Comparison of ENCODE assay signal across 27 mouse cellular contexts in genomic region chr19:58238325-58238724, GRCm38 (mm10).
DNase-seq lines count a peak whose midpoint lies in the region; ATAC-seq and TF ChIP-seq lines count a peak whose summit lies in the region.
"Had no signal": no experiment of that assay in that cellular context is flagged by ENCODE, and none has a peak within 500 bp of the region (broad histone marks: within the 10 kb centered on the region; RNA-seq: fewer than 3 reads in every experiment).

No protein-coding gene starts in this region.

- TF ChIP-seq EP300 in heart, adult 2 months (IDR thresholded peaks at IDR 0.05; ENCODE audit: insufficient read depth, low read depth, low read length), result no peak

- no peaks in the 10 kb centered on the region for H3K36me3 ChIP-seq in thymus, adult 2 months (ENCODE audit: control insufficient read depth, insufficient read depth, low read length)
- H3K36me3 ChIP-seq in heart, embryonic 11.5 days (ENCODE audit: control insufficient read depth, insufficient read depth, low read length), result no peaks in the 10 kb centered on the region
- no peaks in the 10 kb centered on the region for H3K36me3 ChIP-seq in heart, adult 2 months (ENCODE audit: control insufficient read depth, insufficient read depth, low read length)
- H3K36me3 ChIP-seq: embryonic facial prominence, embryonic 13.5 days; heart, embryonic 15.5 days; hindbrain, embryonic 13.5 days; limb, embryonic 12.5 days; liver, embryonic 15.5 days; midbrain, embryonic 12.5 days had no signal

- no peaks in the 10 kb centered on the region for H3K27me3 ChIP-seq in thymus, adult 2 months (ENCODE audit: control insufficient read depth, insufficient read depth, low read length)
- no peaks in the 10 kb centered on the region for H3K27me3 ChIP-seq in heart, embryonic 11.5 days (ENCODE audit: control insufficient read depth, insufficient read depth, low read length)
- H3K27me3 ChIP-seq in heart, adult 2 months (ENCODE audit: control insufficient read depth, insufficient read depth, low read length), result peaks cover 2% of the 10 kb centered on the region; the same call in 1 of the 2 replicates
- H3K27me3 ChIP-seq: CH12.LX; embryonic facial prominence, embryonic 13.5 days; hindbrain, embryonic 13.5 days; limb, embryonic 12.5 days; liver, embryonic 15.5 days; midbrain, embryonic 12.5 days had no signal

- no peaks in the 10 kb centered on the region for H3K4me1 ChIP-seq in thymus, adult 2 months (replicated peaks; ENCODE audit: control insufficient read depth, insufficient read depth, low read length)
- H3K4me1 ChIP-seq in heart, embryonic 11.5 days (ENCODE audit: control insufficient read depth, insufficient read depth, low read length), result no peaks in the 10 kb centered on the region
- no peaks in the 10 kb centered on the region for H3K4me1 ChIP-seq in heart, adult 2 months (ENCODE audit: control insufficient read depth, insufficient read depth, low read length)
- H3K4me1 ChIP-seq: liver, embryonic 15.5 days; midbrain, embryonic 12.5 days had no signal

- H3K79me2 ChIP-seq in heart, adult 2 months (replicated peaks; ENCODE audit: control insufficient read depth, insufficient read depth, low read length), result no peaks in the 10 kb centered on the region

- no peaks in the 10 kb centered on the region for H3K9me3 ChIP-seq in heart, embryonic 11.5 days (replicated peaks; ENCODE audit: control insufficient read depth, low read length)
- H3K9me3 ChIP-seq: embryonic facial prominence, embryonic 13.5 days; heart, embryonic 15.5 days; hindbrain, embryonic 13.5 days; limb, embryonic 12.5 days; liver, embryonic 15.5 days; midbrain, embryonic 12.5 days had no signal

- DNase-seq in thymus, postnatal 0 days (ENCODE audit: low spot score), result peak; percentile 22
- DNase-seq in thymus, adult 2 months, result no peak
- DNase-seq in heart, adult 2 months, result no peak
- DNase-seq: adrenal gland, adult 8-10 months; cerebellum, adult 11 months; cerebellum, adult 9-11 months; gastrocnemius, adult 2 months; kidney, adult 9 months; kidney, postnatal 10 days; lung, embryonic 14.5 days; lung, postnatal 14 days; thymus, postnatal 14 days had no signal

- H3K4me3 ChIP-seq in thymus, adult 2 months (ENCODE audit: control insufficient read depth, insufficient read depth, low read length), result no peak overlapping the region
- H3K4me3 ChIP-seq in heart, embryonic 11.5 days (ENCODE audit: low read depth, low read length), result no peak overlapping the region
- H3K4me3 ChIP-seq in heart, adult 2 months, result no peak overlapping the region
- H3K4me3 ChIP-seq: embryonic facial prominence, embryonic 13.5 days; gastrocnemius, adult 2 months; heart, embryonic 15.5 days; hindbrain, embryonic 13.5 days; left cerebral cortex, adult 2 months; limb, embryonic 12.5 days; liver, embryonic 15.5 days; midbrain, embryonic 12.5 days; myocyte had no signal

- TF ChIP-seq POLR2A in thymus, adult 2 months (IDR thresholded peaks at IDR 0.05; ENCODE audit: control insufficient read depth, extremely low read depth, insufficient read depth, low read length, poor library complexity), result no peak
- no peak for TF ChIP-seq POLR2A in heart, adult 2 months (IDR thresholded peaks at IDR 0.05; ENCODE audit: insufficient read depth, low read depth, low read length)

- peak; percentile 78 for ATAC-seq in granulocyte monocyte progenitor cell, adult 5-6 weeks (replicated peaks; ENCODE audit: poor library complexity, severe bottlenecking)
- peak; percentile 52; the same call in 1 of the 2 replicates for ATAC-seq in megakaryocyte-erythroid progenitor cell, adult 5-6 weeks (replicated peaks; ENCODE audit: low FRiP score, low TSS enrichment, poor library complexity, severe bottlenecking)
- ATAC-seq in erythroid progenitor cell, adult 5-6 weeks (replicated peaks; ENCODE audit: low FRiP score, poor library complexity, severe bottlenecking), result no peak
- no peak for ATAC-seq in heart, embryonic 11.5 days (replicated peaks; ENCODE audit: insufficient number of reproducible peaks, low FRiP score, low TSS enrichment)
- ATAC-seq: forebrain, embryonic 16.5 days; intestine, postnatal 0 days had no signal

- no peak overlapping the region for H3K9ac ChIP-seq in heart, embryonic 11.5 days (ENCODE audit: low read depth, low read length)
- no peak overlapping the region for H3K9ac ChIP-seq in heart, adult 2 months (ENCODE audit: low read depth, low read length)
- H3K9ac ChIP-seq: embryonic facial prominence, embryonic 13.5 days; heart, embryonic 15.5 days; hindbrain, embryonic 13.5 days; limb, embryonic 12.5 days; liver, embryonic 15.5 days; lung, embryonic 14.5 days; midbrain, embryonic 12.5 days had no signal

- H3K27ac ChIP-seq in thymus, adult 2 months (ENCODE audit: control insufficient read depth, insufficient read depth, low read length), result no peak overlapping the region
- no peak overlapping the region for H3K27ac ChIP-seq in heart, embryonic 11.5 days (ENCODE audit: low read depth, low read length)
- H3K27ac ChIP-seq in heart, adult 2 months, result no peak overlapping the region
- H3K27ac ChIP-seq: embryonic facial prominence, embryonic 13.5 days; gastrocnemius, adult 2 months; heart, embryonic 15.5 days; hindbrain, embryonic 13.5 days; left cerebral cortex, adult 2 months; limb, embryonic 12.5 days; liver, embryonic 15.5 days; midbrain, embryonic 12.5 days had no signal

- 10% methylated on average over 8 of the region's 8 CpGs for WGBS in thymus, adult 2 months
- 71% methylated on average over 8 of the region's 8 CpGs for WGBS in heart, embryonic 11.5 days (ENCODE audit: insufficient replicate concordance)
- WGBS in heart, adult 2 months, result 67% methylated on average over 8 of the region's 8 CpGs

- TF ChIP-seq CTCF in thymus, adult 2 months (IDR thresholded peaks at IDR 0.05; ENCODE audit: borderline replicate concordance, control insufficient read depth, extremely low read depth, insufficient read depth, low read length, poor library complexity), result no peak
- TF ChIP-seq CTCF in heart, adult 2 months (IDR thresholded peaks at IDR 0.05), result no peak

- H3K4me2 ChIP-seq in heart, embryonic 11.5 days, result no peak overlapping the region
- H3K4me2 ChIP-seq: embryonic facial prominence, embryonic 13.5 days; heart, embryonic 15.5 days; hindbrain, embryonic 13.5 days; limb, embryonic 12.5 days; liver, embryonic 15.5 days; lung, embryonic 14.5 days; midbrain, embryonic 12.5 days had no signal

- intact Hi-C loops in heart, adult 2 months (cut with DNase I), result no loop called here

Comparison
In these comparisons a context has a peak if more than half of its experiments do, and no peak if none do; other contexts are left out.
1. ATAC-seq: peak in granulocyte monocyte progenitor cell, adult 5-6 weeks (single experiment) and megakaryocyte-erythroid progenitor cell, adult 5-6 weeks (single experiment); none in erythroid progenitor cell, adult 5-6 weeks (single experiment) and heart, embryonic 11.5 days (single experiment).